Mouse (Mus musculus) lung, postnatal 36 days (tissue): ENCODE results near the gene Capn9.

Source experiments
- DNase-seq: peaks from one replicate; pipeline ENCODE4 v3.0.0; 2022; ENCODE audit warnings: mixed read lengths

The Capn9 gene

GRCm38 (mm10) chr8:124643540-124644339, 67.8 kb downstream of the Capn9 start:
- DNase-seq, result peak; percentile 88

GRCm38 (mm10) chr8:124648311-124648710, 72.4 kb downstream of the Capn9 start:
- no peak for DNase-seq

GRCm38 (mm10) chr8:124651776-124652175, 75.9 kb downstream of the Capn9 start:
- DNase-seq, result no peak

GRCm38 (mm10) chr8:124652546-124652945, 76.6 kb downstream of the Capn9 start:
- no peak for DNase-seq

- DNase-seq, result no peak
Observed at GRCm38 (mm10) chr8:124653568-124654475, 77.9 kb downstream of the Capn9 start.

- DNase-seq, result no peak
Observed at GRCm38 (mm10) chr8:124657961-124658360, 82.0 kb downstream of the Capn9 start.

- DNase-seq, result peak; percentile 57
Observed at GRCm38 (mm10) chr8:124658415-124658814, 82.5 kb downstream of the Capn9 start.

GRCm38 (mm10) chr8:124661781-124662180, 85.9 kb downstream of the Capn9 start:
- no peak for DNase-seq

- no peak for DNase-seq
Observed at GRCm38 (mm10) chr8:124662446-124663111, 86.7 kb downstream of the Capn9 start.

- peak; percentile 91 for DNase-seq
Observed at GRCm38 (mm10) chr8:124663112-124663873, 87.4 kb downstream of the Capn9 start, which contains the start of gene 2310022B05Rik. TSS of gene 2310022B05Rik (minus strand) at chr8:124663369.

GRCm38 (mm10) chr8:124663874-124664230, 87.9 kb downstream of the Capn9 start:
- no peak for DNase-seq

- no peak for DNase-seq
Observed at GRCm38 (mm10) chr8:124664414-124664813, 88.5 kb downstream of the Capn9 start.
